Mouse (Mus musculus): ENCODE measurements around the gene Rsrp1.

The Rsrp1 gene

GRCm38 (mm10) chr4:134922111-134922924 is 1.1 kb upstream of the Rsrp1 start:
- DNase-seq (ENCODE audit: low spot score in 2 of 2) = peak in 1 of 2 experiments; percentile 30

- DNase-seq (ENCODE audit: low spot score in 2 of 2) = peak; percentile 58 to 63
These were observed 507 bp upstream of the Rsrp1 start for GRCm38 (mm10) chr4:134922925-134923244.

GRCm38 (mm10) chr4:134924019-134924741 is 788 bp downstream of the Rsrp1 start:
- DNase-seq (ENCODE audit: low spot score in 2 of 2) = peak; percentile 70 to 76

GRCm38 (mm10) chr4:134925206-134925605 is 1.8 kb downstream of the Rsrp1 start:
- no peak for DNase-seq (ENCODE audit: low spot score in 2 of 2)

GRCm38 (mm10) chr4:134927815-134928463 is 4.5 kb downstream of the Rsrp1 start:
- peak in 1 of 2 experiments; percentile 38 for DNase-seq (ENCODE audit: low spot score in 2 of 2)

- DNase-seq (ENCODE audit: low spot score in 2 of 2) = no peak
These were observed 5.1 kb downstream of the Rsrp1 start for GRCm38 (mm10) chr4:134928464-134928836.

- peak in 1 of 2 experiments; percentile 42 for DNase-seq (ENCODE audit: low spot score in 2 of 2)
These were observed 6.1 kb downstream of the Rsrp1 start for GRCm38 (mm10) chr4:134929536-134929935.

GRCm38 (mm10) chr4:134930190-134930589 is 6.8 kb downstream of the Rsrp1 start:
- no peak for DNase-seq (ENCODE audit: low spot score in 2 of 2)

GRCm38 (mm10) chr4:134930684-134931481 is 7.5 kb downstream of the Rsrp1 start, which contains the start of gene Syf2:
TSS of gene Syf2 (plus strand) at chr4:134930898.
- peak; percentile 88 to 92 for DNase-seq (ENCODE audit: low spot score in 2 of 2)

GRCm38 (mm10) chr4:134937240-134938176 is 14.1 kb downstream of the Rsrp1 start:
- no peak for DNase-seq (ENCODE audit: low spot score in 2 of 2)

- DNase-seq (ENCODE audit: low spot score in 2 of 2) = no peak
These were observed 16.5 kb downstream of the Rsrp1 start for GRCm38 (mm10) chr4:134939900-134940299.

- DNase-seq (ENCODE audit: low spot score in 2 of 2) = no peak
These were observed 20.6 kb downstream of the Rsrp1 start for GRCm38 (mm10) chr4:134943758-134944538.

GRCm38 (mm10) chr4:134946024-134946744 is 22.8 kb downstream of the Rsrp1 start:
- DNase-seq (ENCODE audit: low spot score in 2 of 2) = peak; percentile 44 to 68

GRCm38 (mm10) chr4:134950518-134951091 is 27.2 kb downstream of the Rsrp1 start:
- no peak for DNase-seq (ENCODE audit: low spot score in 2 of 2)

- no peak for DNase-seq (ENCODE audit: low spot score in 2 of 2)
These were observed 31.1 kb downstream of the Rsrp1 start for GRCm38 (mm10) chr4:134954461-134954860.

GRCm38 (mm10) chr4:134955196-134955595 is 31.8 kb downstream of the Rsrp1 start:
- no peak for DNase-seq (ENCODE audit: low spot score in 2 of 2)

GRCm38 (mm10) chr4:134955845-134956244 is 32.5 kb downstream of the Rsrp1 start:
- peak in 1 of 2 experiments; percentile 29 for DNase-seq (ENCODE audit: low spot score in 2 of 2)

- peak; percentile 41 to 59 for DNase-seq (ENCODE audit: low spot score in 2 of 2)
These were observed 32.9 kb downstream of the Rsrp1 start for GRCm38 (mm10) chr4:134956328-134956727.

Measured in natural killer cell, adult 2 months (primary cell).